Comparison of ENCODE assay signal across 8 mouse cellular contexts in genomic region chr11:89100403-89100802, GRCm38 (mm10). TPM values are rescaled to one million over a fixed set of nuclear protein-coding genes. Genes with fewer than 3 reads are reported as not detected.
A peak's percentile ranks its signal among the peaks of the same experiment; 100 is the strongest.
DNase-seq lines count a peak whose midpoint lies in the region; ATAC-seq and TF ChIP-seq lines count a peak whose summit lies in the region.

No protein-coding gene starts in this region.

- in situ Hi-C loops in Patski (cut with MboI; ENCODE audit: low pct_unique_long_range_greater_than_20kb) = loop anchor here (5.0 kb wide), 1 partner anchor 202 kb away; the partner anchor contains the start of gene Nog

- TF ChIP-seq CTCF in Patski (IDR thresholded peaks at IDR 0.05) = peak; percentile 97

- DNase-seq in Patski (ENCODE audit: low read depth, low spot score) = no peak
- peak; percentile 93 to 95 for DNase-seq in cerebellum, postnatal 14 days
- peak; percentile 64 to 82 for DNase-seq in frontal cortex, postnatal 14 days (ENCODE audit: low spot score in 2 of 2)
- peak; percentile 81 for DNase-seq in layer of hippocampus, postnatal 14 days (ENCODE audit: low spot score in 2 of 2)
- peak; percentile 91 for DNase-seq in lung, postnatal 10 days
- DNase-seq in ovary, postnatal 14 days (ENCODE audit: low spot score) = peak; percentile 88
- peak; percentile 93 to 97 for DNase-seq in thymus, postnatal 10 days (ENCODE audit: low spot score in 2 of 2)

- CTCF ChIA-PET in Patski (lab: Charles Lee) = interaction anchor here (1.1 to 1.5 kb wide), 2 partner anchors 16 to 61 kb away, joined by 3 read pairs; no protein-coding TSS in a partner anchor

- H3K9ac ChIP-seq in hindbrain, embryonic 13.5 days = peak overlapping the region; percentile 21; the same call in 1 of the 2 replicates

- peak; percentile 95 for ATAC-seq in Patski
- peak; percentile 73; the same call in 1 of the 2 replicates for ATAC-seq in hindbrain, embryonic 13.5 days (ENCODE audit: low FRiP score)

- POLR2A ChIA-PET in Patski (lab: Charles Lee) = no interaction called here

- no peak overlapping the region for H3K27ac ChIP-seq in hindbrain, embryonic 13.5 days

- H3K4me2 ChIP-seq in hindbrain, embryonic 13.5 days = peak overlapping the region; percentile 49

- H3K36me3 ChIP-seq in hindbrain, embryonic 13.5 days = no peaks in the 10 kb centered on the region

- H3K27me3 ChIP-seq in Patski = no peaks in the 10 kb centered on the region
- H3K27me3 ChIP-seq in hindbrain, embryonic 13.5 days = peaks cover 11% of the 10 kb centered on the region

- no peaks in the 10 kb centered on the region for H3K9me3 ChIP-seq in hindbrain, embryonic 13.5 days

- under 1% methylated on average over 9 of the region's 9 CpGs for WGBS in hindbrain, embryonic 13.5 days

- peak overlapping the region; percentile 22 for H3K4me3 ChIP-seq in hindbrain, embryonic 13.5 days

- H3K4me1 ChIP-seq in hindbrain, embryonic 13.5 days (replicated peaks) = peaks cover 7% of the 10 kb centered on the region; the same call in 1 of the 2 replicates

RNA-seq across cellular contexts. Expression of gene Gm525, which starts 26.8 kb away (rescaled TPM):
- not detected for polyA plus RNA-seq in Patski (2021)
- polyA plus RNA-seq in hindbrain, embryonic 13.5 days (2015; fragmentation: Nextera tagmentation; extraction: Ambion mirVana) = not detected in 2 replicates
- not detected for total RNA-seq in layer of hippocampus, postnatal 14 days (2021)

RNA-seq across cellular contexts. Expression of gene Dgke, which starts 33.8 kb away (rescaled TPM):
- 7.1 TPM for polyA plus RNA-seq in Patski (2021)
- 14.8 and 15.6 TPM in 2 replicates for polyA plus RNA-seq in hindbrain, embryonic 13.5 days (2015; fragmentation: Nextera tagmentation; extraction: Ambion mirVana)
- 10 to 100 TPM; 36.7 to 39.5 TPM for total RNA-seq in layer of hippocampus, postnatal 14 days (2021)
